Mouse (Mus musculus): ENCODE measurements around the gene Slc25a48.

The Slc25a48 gene

DNA sequence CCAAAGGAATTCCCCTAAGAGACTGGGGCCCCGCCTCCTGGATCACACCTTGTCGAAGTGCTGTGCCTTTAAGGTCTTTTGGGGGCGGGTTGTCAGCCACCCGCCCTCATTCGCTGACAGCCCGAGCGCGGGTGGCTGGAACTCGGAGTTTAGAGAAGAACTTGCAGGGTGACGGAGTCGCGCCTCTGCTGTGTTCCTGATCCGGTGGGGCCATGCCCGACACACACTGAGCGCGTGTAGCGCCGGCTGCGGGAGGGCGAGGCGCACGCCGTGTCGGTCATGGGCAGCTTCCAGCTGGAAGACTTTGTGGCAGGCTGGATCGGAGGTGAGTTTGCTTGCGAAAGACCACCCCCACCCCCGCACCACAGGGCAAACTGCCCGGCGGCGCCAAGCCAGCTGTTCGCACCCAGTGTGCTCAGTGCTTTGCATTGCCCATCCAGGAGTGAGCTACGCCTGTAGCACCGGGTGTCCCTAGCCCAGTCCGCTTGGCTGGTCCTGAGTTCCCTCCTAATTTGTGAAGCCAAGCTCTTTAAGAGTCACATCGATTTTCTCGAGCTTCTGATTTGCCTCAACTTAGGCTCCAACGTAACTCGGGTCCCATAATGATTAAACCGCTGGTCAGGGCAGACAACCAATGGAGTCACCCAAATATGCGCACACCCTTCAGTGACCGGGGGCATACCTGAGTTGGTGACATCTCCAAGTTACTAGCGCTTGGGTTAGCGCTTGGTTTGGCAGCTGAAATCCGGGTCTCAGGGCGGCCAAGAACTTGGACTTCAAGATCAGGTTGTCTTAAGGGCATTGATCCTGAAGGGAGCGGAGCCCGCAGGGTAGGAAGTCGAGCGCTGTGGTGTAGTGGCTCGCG, at the start of gene Slc25a48:
Gene Slc25a48 (plus strand): TSS at position 145 of the 865 bp plus-strand sequence.
- no peak for DNase-seq (ENCODE audit: low spot score in 2 of 2)

DNA sequence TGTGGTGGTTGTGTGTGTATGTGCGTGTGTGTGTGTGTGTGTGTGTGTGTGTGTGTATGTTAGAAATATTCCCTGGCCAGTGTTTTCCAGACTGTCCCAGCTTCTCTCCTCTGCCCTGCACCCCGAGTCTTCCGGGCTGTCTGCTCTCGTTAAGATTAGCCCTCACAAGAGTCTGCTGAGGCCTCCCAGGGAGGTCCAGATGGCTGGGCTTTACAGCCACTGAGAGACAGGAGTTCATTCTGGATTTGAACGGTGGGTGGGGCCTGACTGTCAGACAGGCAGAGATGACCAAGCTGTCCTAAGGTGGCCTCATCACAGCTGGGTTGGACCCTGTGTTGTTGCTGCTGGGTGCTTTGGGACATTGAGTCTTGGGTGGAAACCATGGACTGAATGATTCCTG, 40.6 kb upstream of the Slc25a48 start:
- DNase-seq (ENCODE audit: low spot score in 2 of 2): peak in 1 of 2 experiments; percentile 55

DNA sequence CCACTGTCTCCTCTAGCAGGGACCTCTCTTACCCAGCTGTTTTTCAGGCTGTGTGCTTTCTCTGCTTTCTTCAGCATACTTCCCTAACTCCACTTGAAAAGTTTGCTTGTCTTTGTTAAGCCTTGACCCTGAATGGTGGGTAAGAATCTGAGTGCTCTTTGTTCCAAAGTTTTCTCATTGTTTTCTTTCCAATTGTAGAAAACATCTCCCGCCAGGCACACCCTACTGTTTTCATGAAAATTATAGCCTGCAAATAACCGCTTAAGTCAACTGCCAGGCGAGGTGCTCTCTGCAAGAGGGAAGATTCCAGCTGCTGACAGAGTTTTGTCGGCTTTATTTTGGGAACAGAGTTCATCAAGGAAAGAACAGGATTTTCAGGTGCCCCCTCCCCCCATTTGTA, 37.0 kb upstream of the Slc25a48 start:
- no peak for DNase-seq (ENCODE audit: low spot score in 2 of 2)

DNA sequence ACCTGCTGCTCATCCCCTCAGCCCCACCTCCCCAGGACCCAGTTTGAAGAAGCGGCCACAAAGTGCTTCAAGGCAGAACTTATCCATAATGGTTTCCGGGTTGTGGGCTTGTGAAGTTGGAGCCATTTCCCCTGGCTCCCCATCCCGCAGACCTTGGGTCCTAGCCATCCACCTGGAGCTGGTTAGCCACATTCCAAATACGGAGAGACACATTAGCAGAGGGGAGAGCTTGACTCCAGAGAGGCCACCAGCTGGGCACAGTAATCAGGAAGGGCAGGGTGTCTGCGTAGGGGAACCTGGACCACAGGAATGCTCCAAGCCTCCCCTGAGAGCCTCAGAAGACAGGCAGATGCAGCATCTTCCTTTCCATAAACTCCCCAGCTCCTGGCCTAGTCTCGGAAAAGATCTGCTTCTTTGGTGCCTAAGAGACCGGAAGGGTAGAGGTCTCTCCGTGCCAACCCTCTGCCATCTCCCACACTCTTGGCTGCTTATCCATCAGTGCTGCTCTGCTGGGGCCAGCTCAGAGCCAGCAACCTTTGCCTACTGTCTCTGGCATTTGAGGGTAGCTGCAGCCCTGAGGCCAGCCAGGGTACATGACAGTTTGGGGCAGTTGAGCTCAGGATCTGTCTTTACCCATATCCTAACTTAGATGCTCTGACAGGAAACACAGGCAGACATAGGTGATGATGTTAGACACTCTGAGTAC, 34.6 kb upstream of the Slc25a48 start:
- no peak for DNase-seq (ENCODE audit: low spot score in 2 of 2)

DNA sequence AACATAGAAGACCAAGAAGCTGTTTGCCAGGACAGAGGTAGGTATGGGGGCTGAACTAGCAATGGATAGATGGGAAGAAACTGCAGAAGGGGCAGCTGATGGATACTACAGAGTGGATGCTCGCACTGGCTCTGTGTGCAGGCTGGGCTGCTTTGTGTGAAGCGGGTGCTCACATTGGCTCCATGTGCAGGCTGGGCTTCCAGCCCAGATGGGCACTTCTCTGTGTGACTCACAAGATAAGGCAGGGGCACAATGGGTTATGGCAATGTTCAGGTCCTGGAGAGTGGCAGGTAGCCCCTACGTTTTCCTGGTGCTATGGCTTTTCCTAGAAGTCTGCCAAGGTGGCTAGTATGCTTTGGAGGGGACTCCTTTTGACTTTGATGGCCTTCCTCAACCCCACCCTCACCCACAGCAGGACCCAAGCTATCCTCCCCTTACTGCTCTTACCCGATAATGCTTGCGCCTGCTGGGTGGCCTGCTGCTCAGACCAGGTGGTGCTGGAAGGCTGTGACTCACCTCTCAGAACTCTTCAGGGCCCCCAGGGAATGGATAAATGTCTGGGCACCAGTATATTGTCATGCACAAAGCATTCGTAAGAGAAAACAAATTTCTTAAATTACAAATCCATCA, 33.5 kb upstream of the Slc25a48 start:
- DNase-seq (ENCODE audit: low spot score in 2 of 2): no peak

DNA sequence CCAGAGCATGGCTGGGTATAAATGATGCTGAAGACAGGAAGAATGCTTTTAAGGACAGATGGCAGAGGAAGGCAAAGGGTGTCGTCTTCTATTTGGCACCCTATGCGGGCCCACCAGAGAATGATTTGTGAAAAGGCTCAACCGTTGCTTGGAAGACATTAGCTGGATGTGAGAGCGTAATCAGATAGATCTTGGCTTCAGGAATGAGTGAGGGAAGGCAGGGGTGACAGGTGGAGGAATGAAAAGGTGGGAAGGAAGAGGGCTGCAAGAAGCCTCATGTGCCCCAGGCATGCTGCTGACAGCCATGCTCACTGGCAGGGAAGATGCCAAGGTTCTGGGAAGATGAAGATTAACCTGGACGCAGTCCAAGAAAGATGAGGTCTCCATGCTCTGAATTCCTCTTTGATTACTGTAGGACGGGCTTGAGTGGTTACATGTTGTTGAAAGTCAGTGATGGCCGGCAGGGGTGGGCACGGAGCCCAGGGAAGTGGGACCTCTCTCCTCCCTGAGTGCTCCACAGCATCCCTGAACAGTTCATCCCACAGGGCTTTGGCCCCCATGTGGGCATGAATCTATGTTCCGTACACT, 25.8 kb upstream of the Slc25a48 start:
- DNase-seq (ENCODE audit: low spot score in 2 of 2): no peak

DNA sequence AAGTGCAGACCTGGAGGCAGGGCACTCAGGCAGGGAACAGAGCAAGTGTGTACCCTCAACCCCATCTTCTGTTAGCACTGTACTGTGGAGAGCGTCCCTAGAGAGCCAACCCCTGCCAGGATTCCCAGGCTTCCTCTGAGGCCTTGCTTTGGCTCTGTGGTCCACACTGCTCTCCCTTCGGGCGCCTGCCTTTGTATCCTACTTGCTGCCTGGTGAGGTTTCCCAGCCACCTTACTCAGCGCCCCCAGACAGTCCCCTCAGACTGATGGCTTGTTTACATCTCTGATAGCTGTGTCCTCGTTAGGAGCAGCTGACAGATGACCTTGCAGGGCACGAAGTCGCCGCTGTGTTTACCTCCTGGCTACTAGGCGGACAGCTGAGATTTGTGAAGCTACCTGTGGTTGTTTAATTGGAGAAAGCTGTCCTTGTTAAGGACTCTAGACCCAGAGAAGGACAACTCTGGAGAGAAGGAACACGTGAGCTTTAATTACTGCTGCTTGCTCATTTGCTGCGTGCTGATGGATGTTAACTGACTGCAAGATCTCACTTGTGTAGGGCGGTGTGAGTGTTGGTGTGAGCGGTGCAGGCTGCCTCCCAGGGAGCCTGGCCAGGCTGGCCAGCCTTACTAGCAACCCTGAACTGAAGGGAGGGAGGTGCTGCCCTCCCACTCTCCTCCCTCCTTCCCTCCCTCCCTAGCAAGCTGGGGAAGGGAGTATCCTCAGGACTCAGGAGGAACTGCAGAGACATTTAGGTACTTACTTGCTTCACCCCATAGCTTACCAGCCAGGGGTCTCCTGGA, 19.3 kb upstream of the Slc25a48 start:
- no peak for DNase-seq (ENCODE audit: low spot score in 2 of 2)

DNA sequence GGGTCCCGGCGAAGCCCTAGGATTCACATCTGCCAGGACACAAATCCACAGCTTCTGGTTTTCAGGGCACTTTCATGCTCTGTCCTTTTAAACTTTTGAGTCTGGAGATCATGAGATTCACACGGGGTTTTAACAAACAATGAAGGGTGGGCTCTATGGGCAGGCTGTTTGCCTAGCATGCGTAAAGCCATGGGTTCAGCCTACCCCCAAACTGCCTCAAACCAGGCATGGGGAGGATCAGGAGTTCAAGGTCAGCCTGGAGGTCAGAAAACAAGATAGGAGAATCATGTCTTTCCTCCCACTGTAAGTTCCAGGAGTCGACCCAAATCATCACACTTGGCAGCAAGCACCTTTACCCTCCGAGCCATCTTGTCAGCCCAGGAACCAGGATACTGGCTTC, 18.6 kb upstream of the Slc25a48 start:
- DNase-seq (ENCODE audit: low spot score in 2 of 2): no peak

DNA sequence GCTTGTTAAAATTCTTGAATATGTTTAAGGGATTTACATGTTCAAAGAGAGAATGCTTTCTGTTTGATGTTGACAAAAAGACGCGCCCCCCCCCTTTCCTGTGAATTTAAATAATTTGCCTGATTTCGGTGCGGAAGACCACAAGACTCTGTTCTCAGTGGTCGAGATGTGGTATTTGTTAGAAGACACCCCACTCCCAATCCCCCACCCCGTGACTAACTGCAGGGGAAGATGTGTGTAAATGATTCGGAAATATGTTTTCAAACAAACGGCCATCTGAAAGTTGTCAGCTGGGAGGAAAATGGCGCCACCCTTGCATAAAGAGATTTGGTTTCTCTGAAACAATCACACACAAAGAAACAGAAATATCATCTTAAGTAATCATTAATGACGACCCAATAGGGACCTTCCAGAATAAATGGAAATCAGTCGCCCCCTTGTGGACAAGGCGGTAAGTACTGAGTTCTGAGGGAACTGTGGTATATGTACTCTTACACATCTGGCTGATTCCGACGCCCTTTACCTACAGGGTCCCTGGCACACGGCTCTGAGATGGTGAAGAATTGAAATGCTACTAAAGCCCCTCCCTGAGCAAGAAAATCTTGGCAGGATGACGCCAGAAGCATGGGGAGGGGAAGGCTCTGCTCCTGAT, 16.0 kb upstream of the Slc25a48 start:
- DNase-seq (ENCODE audit: low spot score in 2 of 2): peak; percentile 62 to 85

DNA sequence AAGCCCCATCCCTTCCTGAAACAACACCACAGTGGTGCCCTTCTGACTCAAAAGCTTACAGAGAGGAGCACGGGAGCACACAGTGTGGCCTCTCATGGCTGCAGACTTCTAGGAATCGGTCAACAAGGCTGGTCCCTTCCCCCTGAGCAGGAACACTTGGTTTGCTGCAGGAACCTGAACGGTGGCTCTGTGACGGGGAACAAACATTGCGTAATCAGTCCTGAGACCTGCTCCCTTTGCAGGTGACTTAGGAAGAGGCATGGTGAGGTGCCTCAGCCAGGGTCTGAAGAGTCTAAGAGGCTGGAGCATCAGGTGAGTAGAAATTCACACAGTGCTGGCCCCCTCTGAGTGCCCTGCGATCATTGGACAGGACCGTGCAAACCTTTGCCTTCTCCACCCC, 12.2 kb upstream of the Slc25a48 start:
- DNase-seq (ENCODE audit: low spot score in 2 of 2): no peak

DNA sequence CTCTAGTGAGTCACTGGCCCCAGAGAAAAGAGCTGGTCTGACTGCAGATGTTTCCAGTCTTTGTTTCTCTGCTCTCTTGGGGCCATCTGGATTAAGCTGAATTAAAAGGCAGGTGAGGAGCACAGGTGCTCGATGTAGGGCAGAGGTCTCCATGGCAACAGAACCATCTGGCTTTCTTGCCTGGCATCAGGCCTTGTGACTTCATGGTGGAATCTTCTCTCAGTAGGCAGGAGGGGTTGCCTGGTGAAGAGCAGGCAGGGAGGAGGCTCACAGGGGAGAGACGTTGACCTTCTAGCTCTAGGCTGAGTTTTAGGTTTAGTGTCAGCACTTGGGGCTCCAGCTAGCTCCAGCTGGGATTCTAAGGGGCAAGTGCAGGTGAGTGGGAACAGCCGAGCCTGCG, 11.8 kb upstream of the Slc25a48 start, which contains the start of gene Gm3045:
Gene Gm3045 (plus strand): TSS at position 230 of the 400 bp plus-strand sequence.
- DNase-seq (ENCODE audit: low spot score in 2 of 2): no peak

DNA sequence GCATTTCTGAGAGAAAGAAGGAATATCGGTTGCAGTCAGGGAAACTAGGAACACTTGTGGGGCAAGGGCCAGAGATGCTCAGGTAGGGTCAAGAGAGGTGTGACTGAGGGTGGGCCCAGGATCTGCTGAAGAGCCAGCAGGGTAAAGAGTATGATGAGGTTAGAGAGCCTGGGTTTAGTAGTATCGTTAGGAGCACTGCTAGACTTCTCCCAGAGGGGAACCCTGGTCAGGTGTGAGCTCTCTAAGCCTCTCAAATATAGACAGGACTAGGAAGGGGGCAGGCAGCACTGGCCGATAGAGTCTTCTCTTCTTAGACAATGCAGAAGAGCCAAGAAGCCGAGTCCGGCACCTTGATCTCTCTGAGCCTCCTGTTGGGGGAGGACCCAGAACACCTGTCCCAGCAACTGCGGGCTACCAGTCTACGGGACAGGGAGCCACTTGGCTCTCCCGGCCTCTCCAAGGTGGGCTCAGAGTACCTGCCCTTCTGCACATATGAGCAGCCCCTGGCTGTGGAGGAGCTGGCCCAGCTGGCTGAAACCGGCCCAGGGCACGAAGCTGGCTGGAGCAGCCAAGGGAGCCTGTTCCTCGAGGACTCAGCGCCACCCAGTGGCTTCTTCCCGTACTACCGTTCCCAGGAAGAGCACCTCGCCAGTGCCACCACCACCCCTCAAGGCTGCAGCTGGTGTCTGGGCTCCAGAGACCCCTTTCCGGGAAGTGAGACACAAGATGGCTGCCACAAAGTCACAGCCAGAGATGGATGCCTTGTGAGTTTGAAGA, 9.2 kb upstream of the Slc25a48 start:
- DNase-seq (ENCODE audit: low spot score in 2 of 2): peak; percentile 63 to 79

DNA sequence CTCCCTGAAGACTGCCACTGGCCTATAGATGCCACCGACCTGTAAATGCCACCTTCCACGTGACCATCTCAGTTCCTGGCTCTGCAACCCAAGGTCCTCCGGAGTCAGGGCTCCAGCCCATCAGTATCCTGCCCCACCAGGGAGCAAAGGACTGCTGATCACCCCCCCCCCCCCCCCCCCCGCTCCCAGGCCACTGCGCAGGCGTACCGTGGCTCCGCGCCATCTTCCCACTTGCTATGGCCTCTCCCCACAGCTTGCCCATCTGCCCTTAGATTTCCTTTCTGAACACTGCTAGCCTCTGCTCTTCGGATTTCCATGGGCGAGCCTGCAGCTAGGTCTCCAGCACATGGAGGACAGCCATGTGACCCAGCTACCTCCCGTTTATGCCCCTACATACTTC, 5.7 kb upstream of the Slc25a48 start:
- DNase-seq (ENCODE audit: low spot score in 2 of 2): no peak

DNA sequence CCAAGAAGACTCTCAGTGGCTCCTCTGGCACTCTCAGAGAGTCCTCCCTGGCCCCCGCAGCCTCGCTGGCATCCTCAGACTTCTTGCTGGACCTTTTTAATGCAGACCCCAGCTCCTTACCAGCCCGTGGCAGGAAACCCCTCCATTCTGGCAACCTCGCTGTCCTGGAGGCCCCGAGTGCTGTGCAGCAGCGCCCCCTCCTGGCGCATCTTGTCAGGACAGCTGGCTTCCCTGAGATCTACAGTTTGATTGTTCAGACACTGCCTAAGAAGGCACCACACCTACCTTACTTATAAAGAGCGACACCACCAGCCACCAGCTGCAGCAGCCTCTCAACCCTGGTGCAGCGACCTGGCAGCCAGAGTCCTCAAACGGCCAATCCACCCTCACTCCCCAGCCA, 4.7 kb upstream of the Slc25a48 start:
- DNase-seq (ENCODE audit: low spot score in 2 of 2): peak; percentile 52 to 80

DNA sequence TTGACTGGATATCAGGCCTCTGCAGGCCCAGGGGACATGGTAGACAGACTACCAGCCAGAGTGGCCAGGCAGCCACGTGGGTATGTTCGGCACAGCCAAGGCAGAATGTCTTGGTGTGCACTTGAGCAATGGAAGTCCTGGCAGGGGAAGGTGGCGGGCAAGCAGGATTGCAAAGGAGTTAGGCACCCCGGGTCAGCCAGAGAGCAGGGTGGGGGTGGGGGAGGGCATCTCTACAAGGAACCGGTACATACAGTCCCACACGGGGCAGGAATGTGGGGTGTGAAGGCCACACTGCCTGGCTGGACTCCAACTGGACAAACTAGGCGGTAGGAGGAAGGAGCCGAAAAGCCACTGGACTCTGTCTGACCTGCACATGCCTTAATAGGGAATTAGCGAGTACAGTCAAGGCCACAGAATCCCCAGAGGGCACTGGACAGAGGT, 3.8 kb upstream of the Slc25a48 start:
- DNase-seq (ENCODE audit: low spot score in 2 of 2): peak in 1 of 2 experiments; percentile 48

DNA sequence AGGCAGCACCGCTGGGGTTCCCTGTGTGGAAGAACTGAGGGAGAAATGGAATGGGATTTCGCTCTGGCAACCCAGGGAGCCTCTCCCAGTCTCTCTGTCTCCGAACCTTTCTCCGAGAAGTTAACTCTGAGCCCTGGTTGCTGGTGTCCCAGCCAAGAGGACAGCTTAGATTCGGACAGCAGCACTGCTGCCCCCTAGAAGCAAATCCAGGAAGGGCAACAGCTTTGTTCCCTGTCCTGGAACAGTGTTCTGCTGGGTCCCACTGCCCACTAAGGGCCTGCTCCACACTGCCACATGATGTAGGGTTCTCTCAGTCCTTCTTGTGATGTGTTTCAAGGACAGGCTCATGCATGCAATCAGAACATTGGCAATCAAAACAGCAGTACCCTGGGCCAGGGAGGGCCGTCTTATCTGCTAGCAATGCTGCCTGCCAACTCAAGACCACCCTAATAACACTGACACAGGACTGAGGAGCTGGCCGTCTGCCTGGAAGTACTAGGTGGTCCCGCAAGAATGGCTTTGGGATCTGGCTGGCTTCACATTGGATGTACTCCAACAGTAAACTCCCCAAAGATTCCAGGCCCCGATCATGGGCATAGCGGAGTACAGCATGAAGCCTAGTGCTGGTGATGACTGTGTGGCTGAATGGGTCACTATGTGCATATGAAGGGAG, 2.4 kb upstream of the Slc25a48 start:
- DNase-seq (ENCODE audit: low spot score in 2 of 2): no peak

DNA sequence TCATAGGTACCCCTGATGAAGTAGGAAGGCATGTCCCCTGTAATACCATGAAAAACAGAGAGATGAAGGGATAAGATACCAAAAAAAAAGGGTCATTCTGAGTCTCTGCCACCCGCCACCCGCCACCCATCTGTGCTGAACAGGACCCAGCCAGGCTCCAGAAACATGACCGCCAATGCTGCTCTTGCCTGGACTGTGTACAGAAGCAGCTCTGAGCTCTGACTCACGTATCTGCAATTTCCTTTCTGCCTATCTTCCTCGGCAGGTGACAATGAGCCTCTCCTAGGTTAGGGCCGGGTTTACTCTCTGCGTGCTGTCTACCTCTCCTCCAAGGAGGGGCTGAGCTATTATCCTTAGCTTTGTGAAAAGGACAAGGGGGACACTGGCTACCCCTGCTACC, 5.3 kb downstream of the Slc25a48 start:
- no peak for DNase-seq (ENCODE audit: low spot score in 2 of 2)

DNA sequence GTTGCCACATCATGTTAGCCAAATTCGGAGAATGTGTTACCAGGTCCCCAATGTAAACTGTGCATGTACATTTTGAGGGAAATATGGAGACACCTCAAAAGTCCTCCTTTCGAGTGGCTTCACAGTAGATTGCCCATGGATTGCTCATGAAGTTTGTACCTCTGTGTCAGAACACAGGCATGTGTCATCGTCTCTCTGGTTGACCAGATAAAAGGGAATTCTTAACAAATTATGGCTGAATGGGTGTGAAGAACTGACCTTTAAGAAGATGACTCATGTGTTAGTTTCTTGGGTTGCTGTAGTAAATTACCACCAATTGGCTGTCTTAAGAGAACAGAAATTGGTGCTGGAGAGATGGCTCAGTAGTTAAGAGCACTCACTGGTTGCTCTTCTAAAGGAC, 6.0 kb downstream of the Slc25a48 start:
- DNase-seq (ENCODE audit: low spot score in 2 of 2): no peak

DNA sequence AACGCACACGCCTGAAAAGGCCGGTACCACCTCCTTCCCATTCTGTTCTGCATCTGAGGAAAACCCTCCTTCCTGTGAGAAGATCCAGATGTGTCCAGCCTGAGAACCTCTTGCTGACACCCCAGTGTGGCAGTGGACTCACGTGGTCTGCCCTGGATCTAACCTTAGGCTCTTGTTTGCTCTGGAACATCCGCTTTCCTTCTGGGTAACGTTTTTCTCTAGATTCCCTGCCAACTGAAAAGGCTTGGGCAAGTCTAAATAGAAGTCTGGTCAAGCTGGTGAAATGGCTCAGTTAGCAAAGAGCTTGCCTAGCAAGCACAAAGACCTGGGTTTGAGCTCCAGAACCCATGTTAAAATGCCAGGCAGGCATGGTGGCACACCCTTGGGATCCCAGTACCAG, 6.8 kb downstream of the Slc25a48 start:
- no peak for DNase-seq (ENCODE audit: low spot score in 2 of 2)

All from urinary bladder, postnatal 4 days (tissue).